Mouse (Mus musculus) c-Kit-positive CD71-positive TER-119-negative erythroid progenitor cells, embryonic 14.5 days (primary cell): Measurements from ENCODE around the gene Vmn2r36.
"Not testable (repeated sequence)": the region's sequence is repeated elsewhere in the genome, so short reads cannot be mapped to it uniquely, and the experiment has no call there.

ENCODE experiments used
- DNase-seq: peaks from one replicate; pipeline ENCODE4 v3.0.0-alpha.2; 2013; ENCODE audit warnings: low read depth

The Vmn2r36 gene

GRCm38 (mm10) chr7:7902395-7902794 is at the start of gene Vmn2r36:
TSS of gene Vmn2r36 (minus strand) at chr7:7902495.
- DNase-seq = not testable (repeated sequence)
